19 mouse cellular contexts compared by ENCODE assay signal in genomic region chrX:41477486-41477885, GRCm38 (mm10).
"Had no signal": no experiment of that assay in that cellular context is flagged by ENCODE, and none has a peak within 500 bp of the region (broad histone marks: within the 10 kb centered on the region; RNA-seq: fewer than 3 reads in every experiment).

No protein-coding gene starts in this region.

- ATAC-seq: liver, postnatal 0 days; midbrain, embryonic 16.5 days had no signal

- H3K9me3 ChIP-seq: liver, embryonic 15.5 days; lung, embryonic 15.5 days; midbrain, embryonic 10.5 days; midbrain, embryonic 12.5 days; neural tube, embryonic 13.5 days; neural tube, embryonic 15.5 days; stomach, embryonic 15.5 days had no signal

- H3K36me3 ChIP-seq: liver, embryonic 15.5 days; lung, embryonic 15.5 days; midbrain, embryonic 10.5 days; midbrain, embryonic 12.5 days; neural tube, embryonic 13.5 days; neural tube, embryonic 15.5 days; stomach, embryonic 15.5 days had no signal

- H3K4me2 ChIP-seq: liver, embryonic 15.5 days; lung, embryonic 15.5 days; midbrain, embryonic 12.5 days; neural tube, embryonic 13.5 days; neural tube, embryonic 15.5 days; stomach, embryonic 15.5 days had no signal

- H3K27me3 ChIP-seq: liver, embryonic 15.5 days; lung, embryonic 15.5 days; midbrain, embryonic 12.5 days; neural tube, embryonic 13.5 days; neural tube, embryonic 15.5 days; stomach, embryonic 15.5 days had no signal

- DNase-seq: liver, postnatal 0 days; lung, adult 2 months; lung, postnatal 10 days; lung, postnatal 4 days; midbrain, embryonic 14.5 days; right cerebral cortex, postnatal 14 days; thymus, adult 2 months; thymus, postnatal 25 days; thymus, postnatal 4 days had no signal

- H3K27ac ChIP-seq: liver, embryonic 15.5 days; lung, embryonic 15.5 days; midbrain, embryonic 10.5 days; midbrain, embryonic 12.5 days; neural tube, embryonic 13.5 days; neural tube, embryonic 15.5 days; stomach, embryonic 15.5 days; stomach, postnatal 0 days had no signal

- H3K4me3 ChIP-seq: liver, embryonic 15.5 days; lung, embryonic 15.5 days; midbrain, embryonic 10.5 days; midbrain, embryonic 12.5 days; myocyte; neural tube, embryonic 13.5 days; neural tube, embryonic 15.5 days; stomach, embryonic 15.5 days had no signal

- H3K9ac ChIP-seq: liver, embryonic 15.5 days; liver, postnatal 0 days; lung, embryonic 15.5 days; midbrain, embryonic 12.5 days; neural tube, embryonic 13.5 days; neural tube, embryonic 15.5 days; stomach, embryonic 15.5 days had no signal

- H3K4me1 ChIP-seq: liver, embryonic 15.5 days; lung, embryonic 15.5 days; midbrain, embryonic 10.5 days; midbrain, embryonic 12.5 days; neural tube, embryonic 13.5 days; neural tube, embryonic 15.5 days; stomach, embryonic 15.5 days had no signal
